Mouse (Mus musculus): ENCODE measurements around the gene C8a.

Gene C8a

GRCm38 (mm10) chr4:104857029-104857428 lies 19.2 kb downstream of the C8a start, which contains the start of gene Gm17662:
Gm17662 (plus strand) TSS chr4:104857329.
- in situ Hi-C loops (cut with MboI; ENCODE audit: unreplicated experiment in 2 of 2): no loop called here

GRCm38 (mm10) chr4:104855216-104855615 lies 21.0 kb downstream of the C8a start:
- in situ Hi-C loops (cut with MboI; ENCODE audit: unreplicated experiment in 2 of 2): no loop called here

GRCm38 (mm10) chr4:104843546-104843945 lies 32.7 kb downstream of the C8a start:
- in situ Hi-C loops (cut with MboI; ENCODE audit: unreplicated experiment in 2 of 2): no loop called here

- in situ Hi-C loops (cut with MboI; ENCODE audit: unreplicated experiment in 2 of 2): no loop called here
Measured at GRCm38 (mm10) chr4:104842204-104842603, 34.0 kb downstream of the C8a start.

- in situ Hi-C loops (cut with MboI; ENCODE audit: unreplicated experiment in 2 of 2): no loop called here
Measured at GRCm38 (mm10) chr4:104838342-104838741, 37.9 kb downstream of the C8a start.

- in situ Hi-C loops (cut with MboI; ENCODE audit: unreplicated experiment in 2 of 2): no loop called here
Measured at GRCm38 (mm10) chr4:104835096-104835495, 41.1 kb downstream of the C8a start.

- in situ Hi-C loops (cut with MboI; ENCODE audit: unreplicated experiment in 2 of 2): no loop called here
Measured at GRCm38 (mm10) chr4:104828939-104829338, 47.3 kb downstream of the C8a start.

GRCm38 (mm10) chr4:104824381-104825077 lies 51.7 kb downstream of the C8a start:
- in situ Hi-C loops (cut with MboI; ENCODE audit: unreplicated experiment in 2 of 2): no loop called here

- in situ Hi-C loops (cut with MboI; ENCODE audit: unreplicated experiment in 2 of 2): no loop called here
Measured at GRCm38 (mm10) chr4:104823597-104824101, 52.5 kb downstream of the C8a start.

GRCm38 (mm10) chr4:104819891-104820290 lies 56.3 kb downstream of the C8a start:
- in situ Hi-C loops (cut with MboI; ENCODE audit: unreplicated experiment in 2 of 2): no loop called here

- in situ Hi-C loops (cut with MboI; ENCODE audit: unreplicated experiment in 2 of 2): no loop called here
Measured at GRCm38 (mm10) chr4:104818986-104819385, 57.2 kb downstream of the C8a start.

- in situ Hi-C loops (cut with MboI; ENCODE audit: unreplicated experiment in 2 of 2): no loop called here
Measured at GRCm38 (mm10) chr4:104817509-104817908, 58.7 kb downstream of the C8a start.

- in situ Hi-C loops (cut with MboI; ENCODE audit: unreplicated experiment in 2 of 2): no loop called here
Measured at GRCm38 (mm10) chr4:104816519-104817232, 59.5 kb downstream of the C8a start.

- in situ Hi-C loops (cut with MboI; ENCODE audit: unreplicated experiment in 2 of 2): no loop called here
Measured at GRCm38 (mm10) chr4:104813617-104814016, 62.6 kb downstream of the C8a start.

- in situ Hi-C loops (cut with MboI; ENCODE audit: unreplicated experiment in 2 of 2): no loop called here
Measured at GRCm38 (mm10) chr4:104810710-104811286, 65.4 kb downstream of the C8a start.

GRCm38 (mm10) chr4:104805414-104806257 lies 70.6 kb downstream of the C8a start:
- in situ Hi-C loops (cut with MboI; ENCODE audit: unreplicated experiment in 2 of 2): no loop called here

- in situ Hi-C loops (cut with MboI; ENCODE audit: unreplicated experiment in 2 of 2): no loop called here
Measured at GRCm38 (mm10) chr4:104804100-104804499, 72.1 kb downstream of the C8a start.

GRCm38 (mm10) chr4:104801625-104802024 lies 74.6 kb downstream of the C8a start:
- in situ Hi-C loops (cut with MboI; ENCODE audit: unreplicated experiment in 2 of 2): no loop called here

GRCm38 (mm10) chr4:104798951-104799350 lies 77.2 kb downstream of the C8a start:
- in situ Hi-C loops (cut with MboI; ENCODE audit: unreplicated experiment in 2 of 2): no loop called here

GRCm38 (mm10) chr4:104792111-104792510 lies 84.1 kb downstream of the C8a start:
- in situ Hi-C loops (cut with MboI; ENCODE audit: unreplicated experiment in 2 of 2): no loop called here

GRCm38 (mm10) chr4:104782346-104782745 lies 93.9 kb downstream of the C8a start:
- in situ Hi-C loops (cut with MboI; ENCODE audit: unreplicated experiment in 2 of 2): no loop called here
